Mouse (Mus musculus) forebrain, embryonic 12.5 days (tissue): ENCODE results near the gene Tnni3k. TPM values are rescaled to one million over a fixed set of nuclear protein-coding genes. Genes with fewer than 3 reads are reported as not detected.
"Not testable (repeated sequence)": the region's sequence is repeated elsewhere in the genome, so short reads cannot be mapped to it uniquely, and the experiment has no call there.

Experiments used
- ATAC-seq: fragments of 200-750 bp; cut with Nextera tagmentation; 2 replicates; pipeline ENCODE4 v1.8.0; 2017; ENCODE audit warnings: moderate TSS enrichment; ENCODE audit not compliant: low FRiP score
- H3K27ac ChIP-seq: fragments of 300-500 bp; sonication (generic); 2 replicates; pipeline ENCODE4 v1.5.1; 2016; ENCODE audit warnings: mild to moderate bottlenecking
- H3K27me3 ChIP-seq: fragments of 300-500 bp; sonication (generic); 2 replicates; pipeline ENCODE4 v1.6.1; 2016; ENCODE audit warnings: mild to moderate bottlenecking
- H3K36me3 ChIP-seq: fragments of 300-500 bp; sonication (generic); replicated peaks from 2 replicates; pipeline ENCODE4 v1.6.1; 2016; ENCODE audit warnings: mild to moderate bottlenecking
- H3K4me1 ChIP-seq: fragments of 300-500 bp; sonication (generic); 2 replicates; pipeline ENCODE4 v1.6.1; 2016
- H3K4me2 ChIP-seq: fragments of 300-500 bp; sonication (generic); 2 replicates; pipeline ENCODE4 v1.6.1; 2016; ENCODE audit warnings: mild to moderate bottlenecking, moderate library complexity
- H3K4me3 ChIP-seq: fragments of 300-500 bp; sonication (generic); replicated peaks from 2 replicates; pipeline ENCODE4 v1.5.1; 2016; ENCODE audit warnings: mild to moderate bottlenecking
- H3K9ac ChIP-seq: fragments of 300-500 bp; sonication (generic); 2 replicates; pipeline ENCODE4 v1.6.1; 2016; ENCODE audit warnings: mild to moderate bottlenecking
- H3K9me3 ChIP-seq: fragments of 300-500 bp; sonication (generic); 2 replicates; pipeline ENCODE4 v1.6.1; 2016
- WGBS: fragments of 180-500 bp; shearing (Covaris S2); methylation state at CpG from one replicate; pipeline ENCODE4 v1.1.7; 2016; 5-methylcytosine and 5-hydroxymethylcytosine counted together
- polyA plus RNA-seq: library from polyadenylated mRNA; unstranded; fragments of >200 nt; fragmentation: Nextera tagmentation; extraction: Ambion mirVana; gene quantifications from 2 replicates; pipeline ENCODE4 v1.2.1, GENCODE M21; 2016

Tnni3k gene
- polyA plus RNA-seq, 1 experiment from 2014 or later, result not detected

- no peak overlapping the region for H3K27ac ChIP-seq
- H3K36me3 ChIP-seq, result no peaks in the 10 kb centered on the region
- H3K9me3 ChIP-seq, result no peaks in the 10 kb centered on the region
- ATAC-seq, result no peak
- no peaks in the 10 kb centered on the region for H3K4me1 ChIP-seq
- H3K4me2 ChIP-seq, result no peak overlapping the region
- no peak overlapping the region for H3K9ac ChIP-seq
- H3K27me3 ChIP-seq, result no peaks in the 10 kb centered on the region
- 93% methylated on average over 4 of the region's 4 CpGs for WGBS
- H3K4me3 ChIP-seq, result no peak overlapping the region
These were observed 186.4 kb downstream of the Tnni3k start for GRCm38 (mm10) chr3:154868807-154869206.

- WGBS, result 35% methylated on average over 6 of the region's 6 CpGs
- no peaks in the 10 kb centered on the region for H3K27me3 ChIP-seq
- H3K9ac ChIP-seq, result no peak overlapping the region
- no peak overlapping the region for H3K27ac ChIP-seq
- no peak overlapping the region for H3K4me2 ChIP-seq
- peak; percentile 44; the same call in 1 of the 2 replicates for ATAC-seq
- no peaks in the 10 kb centered on the region; the same call in 1 of the 2 replicates for H3K4me1 ChIP-seq
- H3K9me3 ChIP-seq, result no peaks in the 10 kb centered on the region
- no peak overlapping the region for H3K4me3 ChIP-seq
- H3K36me3 ChIP-seq, result no peaks in the 10 kb centered on the region
These were observed 193.3 kb downstream of the Tnni3k start for GRCm38 (mm10) chr3:154861921-154862320.

- Histone ChIP-seq H3K9ac (no peak overlapping the region), H3K36me3 (no peaks in the 10 kb centered on the region), H3K27ac (no peak overlapping the region), H3K9me3 (no peaks in the 10 kb centered on the region), H3K27me3 (no peaks in the 10 kb centered on the region), H3K4me2 (no peak overlapping the region), H3K4me3 (no peak overlapping the region), H3K4me1 (no peaks in the 10 kb centered on the region; the same call in 1 of the 2 replicates)
- ATAC-seq, result no peak
- 63% methylated on average over 3 of the region's 3 CpGs for WGBS
These were observed 195.5 kb downstream of the Tnni3k start for GRCm38 (mm10) chr3:154859721-154860120.

- Histone ChIP-seq H3K27me3 (no peaks in the 10 kb centered on the region), H3K9ac (no peak overlapping the region), H3K36me3 (no peaks in the 10 kb centered on the region), H3K27ac (0 out of 2 replicates have a peak overlapping the region, but pooled peaks have one; percentile 8), H3K4me1 (peaks cover 15% of the 10 kb centered on the region), H3K4me2 (no peak overlapping the region), H3K9me3 (no peaks in the 10 kb centered on the region), H3K4me3 (no peak overlapping the region)
- ATAC-seq, result peak; percentile 70; the same call in 1 of the 2 replicates
- WGBS, result 19% methylated on average over 6 of the region's 6 CpGs
These were observed 201.9 kb downstream of the Tnni3k start for GRCm38 (mm10) chr3:154853257-154853656.

GRCm38 (mm10) chr3:154852281-154852680 lies 202.9 kb downstream of the Tnni3k start:
- Histone ChIP-seq H3K4me1 (peaks cover 15% of the 10 kb centered on the region), H3K4me3 (no peak overlapping the region), H3K9me3 (no peaks in the 10 kb centered on the region), H3K27ac (no peak overlapping the region), H3K36me3 (no peaks in the 10 kb centered on the region), H3K4me2 (no peak overlapping the region), H3K9ac (no peak overlapping the region), H3K27me3 (no peaks in the 10 kb centered on the region)
- 50% methylated on average over 3 of the region's 3 CpGs for WGBS
- ATAC-seq, result no peak

- Histone ChIP-seq H3K36me3 (no peaks in the 10 kb centered on the region), H3K9me3 (no peaks in the 10 kb centered on the region), H3K27ac (no peak overlapping the region), H3K4me3 (no peak overlapping the region), H3K4me2 (no peak overlapping the region), H3K27me3 (no peaks in the 10 kb centered on the region), H3K4me1 (0 out of 2 replicates have a peak, but pooled peaks cover 3% of the 10 kb centered on the region), H3K9ac (no peak overlapping the region)
- ATAC-seq, result no peak
- WGBS, result 96% methylated on average over 7 of the region's 7 CpGs
These were observed 213.0 kb downstream of the Tnni3k start for GRCm38 (mm10) chr3:154842247-154842646.

- H3K27me3 ChIP-seq, result no peaks in the 10 kb centered on the region
- 31% methylated on average over 1 of the region's 1 CpGs for WGBS
- no peak overlapping the region for H3K4me2 ChIP-seq
- no peaks in the 10 kb centered on the region for H3K36me3 ChIP-seq
- no peak overlapping the region for H3K4me3 ChIP-seq
- no peak overlapping the region for H3K27ac ChIP-seq
- H3K4me1 ChIP-seq, result 0 out of 2 replicates have a peak, but pooled peaks cover 3% of the 10 kb centered on the region
- ATAC-seq, result no peak
- H3K9me3 ChIP-seq, result no peaks in the 10 kb centered on the region
- H3K9ac ChIP-seq, result no peak overlapping the region
These were observed 214.1 kb downstream of the Tnni3k start for GRCm38 (mm10) chr3:154841076-154841475.

- no peaks in the 10 kb centered on the region for H3K9me3 ChIP-seq
- no peak for ATAC-seq
- no peak overlapping the region for H3K27ac ChIP-seq
- H3K36me3 ChIP-seq, result no peaks in the 10 kb centered on the region
- H3K4me1 ChIP-seq, result no peaks in the 10 kb centered on the region
- no peak overlapping the region for H3K4me2 ChIP-seq
- H3K4me3 ChIP-seq, result no peak overlapping the region
- WGBS, result 95% methylated on average over 11 of the region's 11 CpGs
- H3K9ac ChIP-seq, result no peak overlapping the region
- no peaks in the 10 kb centered on the region for H3K27me3 ChIP-seq
These were observed 217.3 kb downstream of the Tnni3k start for GRCm38 (mm10) chr3:154837861-154838260.

GRCm38 (mm10) chr3:154836137-154836536 lies 219.1 kb downstream of the Tnni3k start:
- H3K4me1 ChIP-seq, result no peaks in the 10 kb centered on the region
- no peak overlapping the region for H3K9ac ChIP-seq
- no peak for ATAC-seq
- 0 out of 2 replicates have a peak, but pooled peaks cover 3% of the 10 kb centered on the region for H3K27me3 ChIP-seq
- no peaks in the 10 kb centered on the region for H3K36me3 ChIP-seq
- no peak overlapping the region for H3K27ac ChIP-seq
- H3K4me2 ChIP-seq, result no peak overlapping the region
- no peak overlapping the region for H3K4me3 ChIP-seq
- WGBS, result 83% methylated on average over 3 of the region's 3 CpGs
- H3K9me3 ChIP-seq, result no peaks in the 10 kb centered on the region

GRCm38 (mm10) chr3:154834373-154834772 lies 220.8 kb downstream of the Tnni3k start:
- H3K4me2 ChIP-seq, result no peak overlapping the region
- no peaks in the 10 kb centered on the region for H3K36me3 ChIP-seq
- no peaks in the 10 kb centered on the region for H3K9me3 ChIP-seq
- WGBS, result 73% methylated on average over 9 of the region's 9 CpGs
- no peak overlapping the region for H3K9ac ChIP-seq
- H3K27ac ChIP-seq, result no peak overlapping the region
- no peak overlapping the region for H3K4me3 ChIP-seq
- no peaks in the 10 kb centered on the region for H3K4me1 ChIP-seq
- 0 out of 2 replicates have a peak, but pooled peaks cover 3% of the 10 kb centered on the region for H3K27me3 ChIP-seq
- ATAC-seq, result no peak

GRCm38 (mm10) chr3:154825739-154826138 lies 229.5 kb downstream of the Tnni3k start:
- no peak overlapping the region for H3K9ac ChIP-seq
- 82% methylated on average over 3 of the region's 3 CpGs for WGBS
- H3K4me1 ChIP-seq, result no peaks in the 10 kb centered on the region
- ATAC-seq, result no peak
- H3K27ac ChIP-seq, result no peak overlapping the region
- no peak overlapping the region for H3K4me3 ChIP-seq
- H3K36me3 ChIP-seq, result no peaks in the 10 kb centered on the region
- H3K27me3 ChIP-seq, result peaks cover 3% of the 10 kb centered on the region; the same call in 1 of the 2 replicates
- H3K9me3 ChIP-seq, result no peaks in the 10 kb centered on the region
- no peak overlapping the region for H3K4me2 ChIP-seq

GRCm38 (mm10) chr3:154824713-154825112 lies 230.5 kb downstream of the Tnni3k start:
- Histone ChIP-seq H3K4me1 (no peaks in the 10 kb centered on the region), H3K36me3 (no peaks in the 10 kb centered on the region), H3K9me3 (no peaks in the 10 kb centered on the region), H3K4me2 (no peak overlapping the region), H3K9ac (no peak overlapping the region), H3K27me3 (peaks cover 3% of the 10 kb centered on the region; the same call in 1 of the 2 replicates), H3K4me3 (no peak overlapping the region), H3K27ac (no peak overlapping the region)
- no peak for ATAC-seq
- 91% methylated on average over 4 of the region's 4 CpGs for WGBS

- ATAC-seq, H3K4me3 ChIP-seq, H3K9me3 ChIP-seq, H3K27ac ChIP-seq, H3K27me3 ChIP-seq, H3K9ac ChIP-seq, H3K4me2 ChIP-seq, H3K36me3 ChIP-seq: not testable (repeated sequence)
- peaks cover 20% of the 10 kb centered on the region for H3K4me1 ChIP-seq
- 23% methylated on average over 5 of the region's 5 CpGs for WGBS
These were observed 235.5 kb downstream of the Tnni3k start for GRCm38 (mm10) chr3:154819684-154820083.
